Mouse (Mus musculus): ENCODE results near the gene Taf1d.

DNA sequence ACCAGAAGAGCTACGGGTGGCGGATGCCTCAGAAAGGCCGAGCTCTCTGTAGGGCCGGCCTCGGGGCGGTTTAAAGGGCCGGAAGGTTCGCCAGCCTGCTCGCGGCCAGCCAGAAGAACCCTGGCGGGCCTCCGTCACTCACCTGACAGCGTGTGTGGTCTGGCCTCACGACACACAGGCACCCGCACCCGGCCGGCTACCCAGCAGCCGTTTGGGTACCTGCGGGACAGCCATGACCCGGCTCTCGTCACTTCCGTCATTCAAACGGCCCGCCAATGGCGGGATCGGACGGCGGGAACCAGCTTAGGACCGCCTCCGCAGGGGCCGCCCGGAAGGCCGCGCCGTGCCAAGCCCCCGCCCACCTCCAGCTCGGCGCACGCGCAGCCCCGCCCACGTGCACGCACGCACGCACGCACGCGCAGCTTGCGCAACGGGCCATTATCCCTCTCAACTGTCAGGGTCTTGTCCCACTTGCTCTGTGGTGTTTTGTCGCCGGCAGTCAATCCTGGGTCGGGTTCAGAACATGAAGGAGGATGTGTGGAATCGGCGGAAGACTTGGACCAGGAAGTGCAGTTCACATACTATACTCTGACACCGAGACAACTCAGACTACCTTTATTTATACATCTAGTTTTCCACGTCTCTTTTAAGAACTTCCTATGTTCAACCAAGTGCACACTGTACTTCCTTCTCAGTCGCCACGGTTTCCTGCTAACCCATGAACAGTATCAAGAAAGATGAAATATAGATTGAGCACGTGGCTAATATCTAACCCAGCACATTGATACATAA lies 51.7 kb downstream of the Taf1d start, which contains the start of gene Cep295:
- TF ChIP-seq POLR2A (IDR thresholded peaks at IDR 0.05; ENCODE audit: control insufficient read depth, low read depth, low read length) (peak; percentile 100), CTCF (IDR thresholded peaks at IDR 0.05; ENCODE audit: control insufficient read depth, insufficient read depth, insufficient replicate concordance, low read depth, low read length) (no peak)

All from testis, adult 2 months (tissue).